Mouse (Mus musculus): ENCODE data around the gene Mcrip2.

- TF ChIP-seq CTCF (IDR thresholded peaks at IDR 0.05): no peak
- no peak for TF ChIP-seq POLR2A (IDR thresholded peaks at IDR 0.05; ENCODE audit: insufficient read depth, low read depth, low read length)
- TF ChIP-seq EP300 (IDR thresholded peaks at IDR 0.05; ENCODE audit: insufficient read depth, low read depth, low read length): no peak
Observed at GRCm38 (mm10) chr17:25825311-25825710, 43.3 kb downstream of the Mcrip2 start.
